Mouse (Mus musculus) right cerebral cortex, postnatal 10 days (tissue): ENCODE measurements around the gene Gm4513.
"Not testable (repeated sequence)": the region's sequence is repeated elsewhere in the genome, so short reads cannot be mapped to it uniquely, and the experiment has no call there.

Experiments used
- DNase-seq, 2 experiments: peaks; one replicate each; pipeline ENCODE4 v3.0.0; 2021; ENCODE audit warnings: low spot score in 2 of 2

The Gm4513 gene

DNA sequence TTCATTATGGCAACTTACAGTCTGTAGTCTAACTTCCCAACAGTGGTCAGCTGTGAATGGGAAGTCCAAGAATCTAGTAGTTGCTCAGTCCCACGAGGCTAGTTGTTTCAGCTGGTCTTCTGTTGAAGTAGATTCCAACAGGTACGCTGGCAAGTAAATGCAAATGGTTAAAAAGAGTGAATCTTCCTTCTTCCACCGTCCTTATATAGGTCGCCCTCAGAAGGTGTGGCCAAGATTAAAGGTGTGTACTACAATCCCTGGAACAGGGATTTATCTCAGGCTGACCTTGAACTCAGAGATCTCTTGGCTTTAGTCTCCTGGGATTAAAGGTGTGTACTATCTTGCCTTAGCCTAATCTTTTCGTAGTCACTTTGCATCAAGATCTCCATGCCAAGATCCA is at the start of gene Gm4513:
Gene Gm4513, minus strand, starts transcription at position 101 of the 400 bp plus-strand sequence.
- DNase-seq, result not testable (repeated sequence)

DNA sequence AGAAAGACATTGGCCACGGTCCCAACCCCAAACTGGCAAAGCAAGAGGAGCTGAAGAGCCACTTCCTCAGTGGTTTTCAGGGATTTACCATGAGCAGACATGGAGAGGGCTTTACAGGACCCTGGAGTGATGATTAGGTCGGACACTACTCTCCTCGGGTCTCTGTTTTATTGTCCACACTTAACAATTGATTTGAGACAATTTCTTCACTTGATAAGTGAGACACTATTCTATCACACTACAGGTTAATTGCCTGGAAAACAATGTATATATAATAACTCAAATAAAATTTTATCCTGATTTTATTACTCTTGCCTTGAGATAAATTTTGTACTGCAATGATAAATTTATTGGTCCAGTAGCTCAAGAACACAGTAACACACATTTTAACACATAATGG is 22.7 kb downstream of the Gm4513 start, which contains the start of gene Gm4141:
Gene Gm4141, minus strand, starts transcription at position 101 of the 400 bp plus-strand sequence.
- DNase-seq, result not testable (repeated sequence)

DNA sequence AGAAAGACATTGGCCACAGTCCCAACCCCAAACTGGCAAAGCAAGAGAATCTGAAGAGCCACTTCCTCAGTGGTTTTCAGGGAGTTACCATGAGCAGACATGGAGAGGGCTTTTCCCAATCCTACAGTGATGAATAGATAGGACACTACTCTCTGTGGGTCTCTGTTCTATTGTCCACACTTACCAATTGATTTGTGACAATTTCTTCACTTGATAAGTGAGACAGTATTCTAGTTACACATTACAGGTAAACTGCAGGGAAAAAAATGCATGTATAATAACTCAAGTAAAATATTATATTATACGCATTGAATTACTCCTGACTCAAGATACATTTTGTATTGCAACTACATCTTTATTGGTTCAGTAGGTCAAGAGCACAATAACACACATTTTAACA is 53.2 kb downstream of the Gm4513 start, which contains the start of gene Gm5726:
Gene Gm5726, minus strand, starts transcription at position 101 of the 400 bp plus-strand sequence.
- DNase-seq, result not testable (repeated sequence)
